Mouse (Mus musculus) C2C12 (cell line): ENCODE data around the gene Cobl.

ENCODE experiments used
- CTCF ChIP-seq: IDR thresholded peaks from one replicate; pipeline ENCODE4 v1.5.1; 2011; ENCODE audit not compliant: control insufficient read depth, insufficient read depth, insufficient read length
- MAX ChIP-seq: IDR thresholded peaks from one replicate; pipeline ENCODE4 v1.6.1; 2011; ENCODE audit warnings: mild to moderate bottlenecking, control low read depth
- USF1 ChIP-seq: IDR thresholded peaks from one replicate; pipeline ENCODE4 v1.6.1; 2011; ENCODE audit warnings: low read depth, mild to moderate bottlenecking, control low read depth, moderate library complexity

- no peak for TF ChIP-seq CTCF
- TF ChIP-seq MAX: no peak
- TF ChIP-seq USF1: no peak
Observed at GRCm38 (mm10) chr11:12304879-12305278, 159.9 kb downstream of the Cobl start.
